Mouse (Mus musculus): ENCODE measurements at regions not wholly inside any gene's neighbourhood (a gene's known extent, or its start where the extent isn't known, plus 50 kb on each side); places are given as distances from the start of the nearest gene placed in this dataset.

DNA sequence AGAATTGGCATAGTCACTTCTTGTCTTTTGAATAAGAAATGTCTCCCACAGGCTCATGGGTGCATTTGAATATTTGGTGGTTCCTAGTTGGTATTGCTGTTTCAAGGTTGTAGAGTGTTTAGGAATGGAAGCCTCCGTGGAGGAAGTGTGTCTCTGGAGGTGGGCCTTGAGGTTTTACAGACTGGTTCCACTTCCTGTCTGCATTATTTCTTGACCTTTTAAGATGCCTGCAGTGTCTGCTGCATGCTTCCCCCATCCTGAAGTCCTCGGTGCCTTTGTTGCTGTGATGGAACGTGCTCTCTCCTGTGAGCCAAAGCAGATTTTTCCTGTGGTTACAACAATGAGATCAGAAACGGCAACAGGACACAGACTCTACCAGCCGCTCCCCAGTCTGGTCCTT is 299.4 kb upstream of the Gadl1 start:
- in situ Hi-C loops (cut with MboI, MseI) = loop anchor here (25.0 kb wide), 1 partner anchor 1148 kb away; no protein-coding TSS in a partner anchor

DNA sequence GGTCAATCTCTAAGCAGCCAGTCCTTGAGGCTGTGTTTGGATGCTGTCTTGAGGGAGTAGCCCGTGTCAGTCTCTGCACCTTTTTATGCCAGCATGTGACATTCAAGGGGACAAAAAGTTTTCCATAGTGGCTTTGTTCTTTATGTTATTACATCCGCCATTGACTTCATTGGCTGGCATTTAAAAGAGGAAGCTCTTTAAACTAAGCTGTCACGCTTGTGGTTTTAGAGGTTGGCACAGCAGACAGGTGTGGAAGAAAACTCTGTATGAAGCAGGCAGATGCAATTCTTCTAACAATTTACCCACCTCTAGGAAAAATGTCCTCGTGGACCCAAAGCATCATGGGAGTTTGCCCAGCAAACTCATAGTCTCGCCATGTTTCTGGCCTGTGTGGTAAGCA is 297.5 kb upstream of the Gadl1 start:
- in situ Hi-C loops (cut with MboI, MseI) = loop anchor here (25.0 kb wide), 1 partner anchor 1149 kb away; no protein-coding TSS in a partner anchor

DNA sequence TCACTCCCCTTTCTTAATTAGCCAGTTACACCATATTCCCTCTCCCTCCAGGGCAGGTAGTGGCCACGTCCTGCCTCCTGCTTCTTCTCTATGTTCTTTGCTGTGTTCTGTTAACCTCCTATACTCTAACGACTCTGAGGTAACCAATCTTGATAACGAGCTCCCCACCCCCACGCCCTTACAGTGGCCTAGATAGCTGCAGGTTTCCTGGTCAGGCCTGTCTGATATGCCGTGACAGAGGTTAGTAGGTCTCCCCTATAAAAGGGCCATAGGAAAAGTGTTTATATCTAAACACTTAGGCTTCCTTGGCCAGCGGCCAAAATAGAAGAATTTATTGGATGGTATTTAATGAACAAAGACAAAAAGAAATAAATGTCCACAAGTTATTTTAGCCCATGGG is 296.3 kb upstream of the Gadl1 start:
- in situ Hi-C loops (cut with MboI, MseI) = loop anchor here (25.0 kb wide), 1 partner anchor 1151 kb away; no protein-coding TSS in a partner anchor

DNA sequence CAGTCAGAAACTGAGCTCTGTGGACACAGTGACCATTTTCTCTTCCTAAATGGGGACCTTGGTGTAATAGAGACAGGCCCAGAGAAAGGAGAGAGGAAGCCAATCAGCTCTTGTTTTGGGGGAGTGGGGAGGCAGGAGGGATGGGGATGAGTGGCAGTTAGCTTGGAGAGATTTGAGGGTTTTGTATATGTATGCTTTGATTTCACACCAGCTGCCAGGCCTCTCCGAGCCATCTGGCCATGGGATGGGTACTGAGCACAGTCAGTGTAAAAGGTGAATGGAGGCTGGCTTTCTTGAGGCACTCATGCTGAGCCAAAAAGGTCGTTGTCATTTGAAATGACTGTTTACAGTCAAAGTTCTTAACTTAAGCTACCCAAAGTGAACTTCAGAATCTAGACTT is 295.2 kb upstream of the Gadl1 start:
- in situ Hi-C loops (cut with MboI, MseI) = loop anchor here (25.0 kb wide), 1 partner anchor 1152 kb away; no protein-coding TSS in a partner anchor

DNA sequence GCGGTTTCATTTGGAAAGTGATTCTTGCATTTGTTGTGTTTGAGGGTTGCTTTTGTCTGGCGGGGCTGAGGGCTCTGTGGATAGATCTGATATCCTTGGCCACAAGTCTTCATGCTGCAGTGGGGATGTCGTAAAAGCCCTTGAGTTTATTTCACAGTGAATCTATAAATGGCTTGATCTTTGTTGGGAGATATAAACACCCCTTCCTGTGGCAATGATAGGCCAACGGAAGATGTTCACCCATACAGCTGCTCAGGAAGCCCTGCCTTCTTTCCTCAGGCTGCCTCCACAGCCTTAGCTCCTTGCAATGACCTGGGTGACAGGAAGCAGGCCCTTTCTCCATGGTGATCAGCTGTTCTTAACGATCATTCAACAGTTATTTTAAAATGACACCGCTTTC is 291.3 kb upstream of the Gadl1 start:
- in situ Hi-C loops (cut with MboI, MseI) = loop anchor here (25.0 kb wide), 1 partner anchor 1156 kb away; no protein-coding TSS in a partner anchor

DNA sequence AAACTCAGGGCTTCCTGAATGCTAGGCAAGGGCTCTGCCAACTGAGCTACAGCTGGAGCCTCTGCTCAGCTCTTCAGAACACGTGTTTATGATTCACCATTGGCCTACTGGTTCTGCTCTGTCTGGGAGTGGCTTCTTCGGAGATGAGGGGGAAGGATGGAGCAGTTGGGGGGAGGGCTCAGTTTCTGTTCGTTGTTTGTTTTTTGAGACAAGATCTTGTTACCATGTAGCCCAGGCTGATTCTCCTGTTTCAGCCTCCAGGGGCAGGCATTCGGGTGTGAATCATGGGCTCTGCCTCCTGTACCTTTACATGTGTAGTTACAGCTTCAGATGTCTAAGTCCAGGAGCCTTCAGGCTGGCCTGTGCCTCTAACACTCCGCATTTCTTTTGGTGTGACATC is 285.3 kb upstream of the Gadl1 start:
- in situ Hi-C loops (cut with MboI, MseI) = loop anchor here (25.0 kb wide), 1 partner anchor 1162 kb away; no protein-coding TSS in a partner anchor

DNA sequence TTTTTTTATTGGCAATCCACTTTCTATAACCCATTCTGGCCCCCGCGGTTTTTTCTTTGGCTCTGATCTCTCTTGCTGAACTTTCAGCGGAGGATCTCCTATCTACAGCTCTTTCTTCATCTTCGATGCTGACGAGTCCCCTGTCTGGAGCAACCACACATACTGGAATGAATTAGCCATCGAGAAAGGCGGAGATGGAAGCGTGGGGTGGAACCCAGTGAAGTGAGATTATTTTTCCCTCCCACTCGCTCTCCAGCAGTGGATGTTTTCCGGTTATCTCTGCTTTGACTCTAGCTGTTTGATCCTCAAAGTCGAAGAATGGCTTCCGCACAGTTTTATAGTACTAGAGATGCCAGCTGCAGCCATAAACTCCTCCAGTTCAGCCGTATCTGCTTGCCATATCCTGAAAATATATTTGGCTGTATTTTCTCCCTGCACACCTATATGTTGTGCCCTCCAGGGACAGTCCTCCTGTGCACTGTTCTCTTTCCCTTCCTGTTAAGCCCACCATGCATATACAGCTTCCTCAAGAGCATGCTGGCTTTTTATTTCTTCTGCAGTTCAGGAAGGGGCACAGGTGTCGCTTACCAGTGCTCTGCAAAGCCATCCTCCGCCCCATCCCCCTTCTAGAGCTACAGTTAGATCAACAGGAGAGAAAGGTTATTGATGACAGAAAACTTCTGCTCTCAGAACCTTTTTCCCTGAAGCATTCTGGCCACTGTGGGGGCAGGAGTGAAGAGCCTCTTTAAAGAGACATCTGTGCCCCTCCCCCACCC is 284.3 kb upstream of the Gadl1 start:
- in situ Hi-C loops (cut with MboI, MseI) = loop anchor here (25.0 kb wide), 1 partner anchor 1163 kb away; no protein-coding TSS in a partner anchor

DNA sequence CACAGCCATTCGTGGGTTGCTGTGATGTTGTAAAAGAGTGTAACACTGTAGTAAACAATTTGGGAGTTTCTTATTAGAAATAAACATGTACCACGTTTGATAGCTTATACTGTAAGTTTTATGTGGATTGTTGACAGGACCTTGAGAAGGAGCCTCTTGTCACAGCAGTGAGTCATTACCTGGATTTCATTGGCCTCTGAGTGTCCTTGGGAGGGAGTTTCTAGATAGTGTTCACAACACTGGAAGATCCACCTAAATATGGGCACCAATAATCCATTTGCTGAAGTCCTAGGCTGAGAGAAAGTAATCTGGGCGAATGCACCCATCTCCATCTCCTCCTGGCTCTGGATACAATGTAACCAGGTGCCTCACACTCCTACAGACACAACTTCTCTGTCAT is 281.7 kb upstream of the Gadl1 start:
- in situ Hi-C loops (cut with MboI, MseI) = no loop called here

DNA sequence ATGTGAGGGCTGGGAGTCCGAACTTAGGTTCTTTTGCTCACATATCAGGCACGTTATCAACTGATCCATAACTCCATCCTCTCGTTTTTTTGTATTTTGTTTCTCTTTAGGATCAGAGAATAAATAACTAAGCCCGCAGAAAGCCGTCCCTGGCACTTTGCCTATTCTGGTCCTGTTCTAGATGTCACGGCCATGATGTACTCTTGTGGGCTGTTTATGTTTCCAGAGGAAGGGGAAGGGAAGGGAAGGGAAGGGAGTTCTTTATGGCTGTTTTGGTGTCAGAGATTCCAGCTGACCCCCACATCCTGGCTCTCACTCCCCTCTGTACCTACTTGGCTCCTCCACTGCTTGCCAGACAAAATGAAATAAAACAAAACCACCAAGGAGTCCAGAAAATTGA is 272.1 kb upstream of the Gadl1 start:
- in situ Hi-C loops (cut with MboI, MseI) = no loop called here

DNA sequence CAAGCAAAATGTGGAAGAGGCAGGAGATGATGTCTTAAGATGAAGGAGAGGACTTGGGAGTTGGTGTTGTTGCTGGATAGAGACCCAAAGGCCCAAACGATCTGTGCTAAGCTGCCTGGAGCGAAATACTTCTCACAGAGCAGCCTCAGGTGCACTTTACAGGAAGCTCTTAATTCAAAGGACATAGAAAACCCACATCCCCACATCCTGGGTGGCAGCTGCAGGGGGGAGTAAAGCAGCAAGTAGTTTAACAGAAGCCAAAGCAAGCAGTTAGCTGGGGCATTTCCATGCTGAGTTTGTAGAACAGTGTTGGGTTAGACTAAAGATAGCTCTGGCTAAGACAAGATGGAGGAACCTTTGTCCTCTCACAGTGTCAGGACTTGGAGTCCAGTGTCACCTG is 268.5 kb upstream of the Gadl1 start:
- in situ Hi-C loops (cut with MboI, MseI) = no loop called here

DNA sequence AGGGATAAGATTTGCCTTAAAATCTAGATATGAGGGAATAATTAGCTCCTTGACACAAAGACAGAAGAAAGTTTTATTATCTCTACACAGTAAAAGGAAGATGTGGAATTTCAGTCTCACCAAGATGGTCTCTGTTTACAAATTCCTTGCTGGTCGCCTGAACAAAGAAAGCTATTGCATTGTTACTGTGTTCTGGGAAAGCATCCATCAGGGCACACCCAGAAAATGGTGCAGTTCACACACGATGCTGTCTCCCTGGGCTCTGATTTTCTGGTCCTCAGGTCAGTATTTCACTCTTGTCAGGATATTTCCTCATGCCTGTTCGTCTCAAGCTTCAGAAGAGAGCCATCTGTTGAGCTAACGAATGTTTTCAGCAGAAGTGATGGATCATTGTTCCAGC is 267.2 kb upstream of the Gadl1 start:
- in situ Hi-C loops (cut with MboI, MseI) = no loop called here

DNA sequence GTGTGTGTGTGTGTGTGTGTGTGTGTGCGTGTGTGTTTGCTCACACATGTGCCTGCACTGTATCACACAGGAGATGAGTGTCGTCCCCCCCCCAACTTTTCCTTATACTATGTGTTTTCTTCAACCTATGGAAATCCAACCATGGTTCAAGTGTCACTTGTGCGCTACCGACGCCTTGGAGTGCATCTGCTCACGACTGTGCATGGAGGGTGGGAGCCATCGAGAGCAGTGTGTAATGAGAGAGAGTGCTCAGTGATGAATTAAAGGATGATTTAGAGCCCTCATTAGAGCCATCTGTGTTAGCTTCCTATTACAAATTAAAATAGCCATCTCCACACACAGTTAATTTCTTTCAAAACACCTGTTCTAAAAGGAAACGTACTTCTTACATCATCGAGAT is 264.3 kb upstream of the Gadl1 start:
- in situ Hi-C loops (cut with MboI, MseI) = no loop called here

DNA sequence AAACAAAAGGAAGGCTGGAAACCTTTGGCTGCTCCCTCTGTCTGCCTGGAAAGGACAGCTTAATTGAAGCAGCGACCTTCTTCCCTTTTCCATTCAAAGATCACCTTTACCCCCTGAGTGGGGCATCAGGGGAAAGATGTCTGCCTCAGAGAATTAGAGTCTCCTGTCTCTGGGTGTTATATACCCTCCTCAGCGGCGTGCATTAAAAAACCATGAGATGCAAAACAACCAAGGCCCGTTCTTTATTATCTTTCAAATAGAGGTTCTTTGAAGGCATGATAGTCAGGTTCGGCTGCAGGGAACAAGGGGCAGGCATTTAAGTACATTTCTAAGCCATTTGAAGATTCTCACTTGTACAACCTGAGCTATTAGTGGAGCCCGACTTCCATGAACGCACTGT is 263.0 kb upstream of the Gadl1 start:
- in situ Hi-C loops (cut with MboI, MseI) = no loop called here

DNA sequence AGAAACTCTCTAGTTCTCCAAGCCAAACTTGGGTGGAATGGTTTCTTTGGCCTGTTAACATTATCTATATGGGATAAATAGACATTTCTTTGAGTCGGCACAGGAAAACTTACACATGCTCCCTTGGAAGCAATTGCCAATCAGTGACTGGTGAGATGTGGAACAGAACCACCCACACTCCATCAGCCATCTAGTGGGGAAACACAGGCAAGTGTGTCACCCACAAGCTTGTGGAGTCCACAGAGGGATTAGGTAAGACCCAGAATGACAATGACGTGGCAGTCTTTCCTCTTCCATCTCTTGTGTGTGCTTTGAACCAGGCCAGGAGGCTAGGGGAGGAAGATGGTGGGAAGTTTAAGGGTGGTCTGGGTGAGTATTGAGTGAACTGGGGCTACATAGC is 257.5 kb upstream of the Gadl1 start:
- in situ Hi-C loops (cut with MboI, MseI) = no loop called here

DNA sequence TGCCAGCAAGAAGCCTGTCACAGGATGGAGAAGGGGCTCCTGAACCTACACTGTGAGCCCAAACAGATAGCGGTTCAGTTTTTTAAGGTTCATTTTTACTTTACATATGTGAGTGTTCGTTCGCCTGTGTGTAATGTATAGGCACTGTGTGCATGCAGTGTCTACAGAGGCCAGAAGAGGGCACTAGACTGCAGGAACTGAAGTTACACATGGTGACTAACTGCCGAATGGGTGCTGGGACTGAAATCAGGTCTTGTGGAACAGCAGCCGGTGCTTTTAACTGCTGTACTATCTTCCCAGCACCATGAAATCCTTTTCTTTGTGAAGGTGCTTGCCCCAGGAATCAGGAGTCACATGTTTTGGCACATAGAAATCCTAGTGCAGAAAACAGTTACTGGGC is 256.1 kb upstream of the Gadl1 start:
- in situ Hi-C loops (cut with MboI, MseI) = no loop called here

DNA sequence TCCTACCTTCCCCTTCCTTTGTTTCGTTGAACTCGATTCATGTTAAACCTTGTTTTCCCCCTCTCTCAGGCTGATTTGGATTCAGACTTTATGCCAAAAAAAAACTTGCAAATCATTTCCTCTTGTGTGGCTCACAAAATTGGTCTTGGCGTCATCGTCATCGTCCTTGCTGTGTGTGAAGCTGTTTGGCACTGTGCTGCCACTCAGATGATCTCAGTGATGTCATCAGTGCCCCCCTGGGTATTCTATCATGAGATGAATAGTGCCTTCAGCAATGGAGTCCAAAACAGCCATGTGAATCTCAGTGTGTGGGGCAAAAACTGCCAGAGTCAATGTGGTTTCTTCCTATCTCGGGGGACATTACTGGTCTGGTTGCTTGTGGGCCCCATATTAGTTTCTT is 254.3 kb upstream of the Gadl1 start:
- in situ Hi-C loops (cut with MboI, MseI) = no loop called here

DNA sequence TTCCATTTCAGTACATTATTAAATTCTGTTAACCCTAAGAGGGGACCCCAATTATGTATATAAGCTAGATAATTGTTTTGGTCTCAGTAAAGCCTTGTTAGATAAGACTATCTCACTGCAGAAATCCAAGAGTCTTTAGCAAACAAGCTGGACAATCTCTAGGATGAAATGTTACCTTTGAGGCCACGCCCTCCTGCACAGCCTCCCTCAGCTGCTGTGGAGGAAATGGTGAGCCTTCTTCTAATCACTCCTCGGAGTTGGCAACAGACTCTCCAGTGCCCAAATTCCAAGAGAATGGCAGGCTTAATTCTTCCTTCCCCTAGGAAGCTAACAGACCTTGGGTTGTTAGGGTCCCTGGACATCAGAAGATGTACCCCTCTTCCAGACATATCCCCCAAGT is 252.7 kb upstream of the Gadl1 start:
- in situ Hi-C loops (cut with MboI, MseI) = no loop called here

DNA sequence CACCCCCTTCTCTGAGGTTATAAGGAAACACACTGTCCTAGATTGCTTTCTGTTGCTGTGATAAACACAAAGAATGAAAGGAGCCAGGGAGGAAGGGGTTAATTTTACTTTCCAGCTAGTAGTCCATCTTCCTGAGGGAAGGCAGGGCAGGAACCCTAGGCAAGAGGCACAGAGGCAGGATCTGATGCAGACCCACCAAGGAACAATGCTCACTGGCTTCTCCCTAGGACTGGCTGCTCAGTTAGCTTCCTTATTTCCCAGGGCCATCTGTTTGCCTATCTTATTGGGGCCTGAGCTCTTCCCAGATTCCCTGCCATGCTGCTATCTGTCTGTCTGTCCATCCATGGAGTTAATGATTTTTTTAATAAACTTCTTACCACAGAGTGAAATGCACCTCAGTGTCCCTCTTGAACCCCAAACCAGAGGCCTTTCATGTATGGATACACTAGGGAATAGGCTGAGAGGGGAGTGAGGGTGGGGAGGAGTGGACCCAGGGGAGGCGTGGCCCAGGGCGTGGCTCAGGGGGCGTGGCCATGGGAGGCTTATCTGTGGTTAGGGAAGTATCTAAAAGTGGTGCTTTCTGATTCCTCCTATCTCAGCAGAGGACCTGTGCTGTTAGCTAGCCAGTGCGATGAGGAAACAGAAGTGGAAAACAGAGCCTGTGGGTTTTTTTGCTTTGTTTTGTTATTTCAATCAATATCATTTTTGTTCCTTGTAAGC is 252.1 kb upstream of the Gadl1 start:
- in situ Hi-C loops (cut with MboI, MseI) = no loop called here

DNA sequence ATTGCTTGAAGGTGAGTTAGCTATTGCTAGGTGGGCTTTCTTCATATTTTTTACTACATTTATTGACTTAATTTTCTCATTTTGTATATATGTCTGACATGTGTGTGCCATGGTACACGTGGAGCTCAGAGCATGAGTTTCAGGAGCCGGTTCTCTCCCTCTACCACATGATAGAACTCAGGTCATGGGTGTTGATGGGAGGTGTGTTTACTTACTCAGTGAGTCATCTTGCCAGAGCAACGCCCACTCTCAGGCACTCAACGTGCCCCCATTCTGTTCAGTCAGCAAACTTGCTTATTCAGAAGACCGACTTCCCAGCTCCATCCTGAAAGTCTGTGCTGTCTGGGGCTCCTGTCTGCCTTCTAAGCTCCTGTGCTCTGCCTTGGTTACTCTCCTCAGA is 250.8 kb upstream of the Gadl1 start:
- in situ Hi-C loops (cut with MboI, MseI) = no loop called here

DNA sequence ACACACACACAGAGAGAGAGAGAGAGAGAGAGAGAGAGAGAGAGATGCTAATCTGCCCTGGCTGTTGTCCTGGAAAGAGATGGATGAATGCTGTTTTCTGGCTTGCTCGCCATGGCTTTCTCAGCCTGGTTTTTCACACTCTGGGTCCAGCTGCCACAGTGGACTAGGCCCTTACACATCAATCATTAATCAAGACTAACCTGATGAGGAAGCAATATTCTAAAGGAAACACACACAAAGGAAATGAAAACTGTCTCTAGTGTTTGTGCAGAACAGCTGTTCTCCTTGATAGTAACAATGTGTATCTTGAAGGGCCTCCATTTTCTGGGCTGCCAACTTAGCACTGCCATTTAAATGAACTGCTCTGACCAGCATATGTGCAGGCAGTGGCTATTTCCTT is 248.9 kb upstream of the Gadl1 start:
- in situ Hi-C loops (cut with MboI, MseI) = no loop called here

DNA sequence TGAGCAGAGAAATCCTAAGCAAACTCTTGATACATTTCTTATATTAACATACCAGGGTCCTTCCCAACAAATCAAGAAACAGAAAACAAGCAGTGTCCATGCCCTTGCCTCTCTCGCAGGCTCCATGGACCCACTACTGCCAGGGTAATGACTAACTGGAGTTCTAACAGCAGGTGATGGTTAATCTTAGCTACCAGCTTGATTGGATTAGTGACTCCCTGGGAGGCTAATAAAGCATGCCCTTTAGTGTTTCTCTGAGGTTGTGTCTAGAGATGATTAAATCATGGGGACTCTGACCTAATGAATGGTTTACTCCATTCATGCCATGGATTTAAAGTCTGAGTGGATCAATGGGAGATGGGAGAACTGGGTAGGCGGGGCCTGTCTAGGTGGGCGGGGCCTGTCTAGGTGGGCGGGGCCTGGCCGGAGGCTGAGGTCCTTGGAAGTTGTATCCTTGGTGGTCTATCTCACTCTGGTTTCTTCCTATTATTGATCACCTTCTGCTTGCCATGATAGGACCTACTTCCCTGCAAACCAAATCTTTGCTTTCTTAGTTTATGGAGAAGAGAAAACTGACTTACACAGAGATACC is 247.3 kb upstream of the Gadl1 start:
- in situ Hi-C loops (cut with MboI, MseI) = no loop called here

DNA sequence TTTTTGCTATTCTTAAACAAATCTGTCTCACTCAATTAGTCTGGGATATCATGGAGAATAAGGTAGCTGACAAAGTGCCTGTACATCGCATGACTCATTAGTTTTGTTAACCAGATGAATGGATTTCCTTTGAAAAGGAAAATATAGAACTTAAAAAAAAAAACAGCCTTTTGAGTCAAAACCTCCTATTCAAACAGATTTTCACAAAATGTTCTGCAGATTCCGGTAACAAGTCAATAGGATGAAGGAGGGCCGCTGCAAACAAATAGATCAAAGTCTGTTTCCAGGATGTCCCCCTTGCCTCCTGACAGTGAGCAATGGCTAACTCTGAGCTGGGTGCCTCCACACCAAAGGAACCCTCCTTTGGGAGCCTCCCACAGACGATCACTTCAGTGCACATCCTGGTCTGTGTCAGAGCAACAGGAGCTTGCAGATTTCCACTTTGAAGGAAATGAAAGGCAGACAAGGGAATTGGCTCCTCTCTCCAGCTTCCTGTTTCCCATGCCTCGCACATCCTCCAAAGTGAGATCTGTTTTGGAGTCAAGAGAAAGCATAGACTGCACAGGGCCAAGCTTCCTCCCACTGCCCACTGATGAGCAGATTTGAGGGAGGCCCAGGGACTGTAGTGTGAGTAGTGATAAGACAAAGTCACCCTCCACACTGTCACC is 243.8 kb upstream of the Gadl1 start:
- in situ Hi-C loops (cut with MboI, MseI) = no loop called here

Measured in T-helper 1 cell (primary cell).